Mouse (Mus musculus): ENCODE results near the gene Usb1. TPM values are rescaled to one million over a fixed set of nuclear protein-coding genes. Genes with fewer than 3 reads are reported as not detected.
A peak's percentile ranks its signal among the peaks of the same experiment; 100 is the strongest.

Gene Usb1
- total and polyA plus RNA-seq, 3 experiments: 36.2 to 52.5 TPM; not detected in 1

DNA sequence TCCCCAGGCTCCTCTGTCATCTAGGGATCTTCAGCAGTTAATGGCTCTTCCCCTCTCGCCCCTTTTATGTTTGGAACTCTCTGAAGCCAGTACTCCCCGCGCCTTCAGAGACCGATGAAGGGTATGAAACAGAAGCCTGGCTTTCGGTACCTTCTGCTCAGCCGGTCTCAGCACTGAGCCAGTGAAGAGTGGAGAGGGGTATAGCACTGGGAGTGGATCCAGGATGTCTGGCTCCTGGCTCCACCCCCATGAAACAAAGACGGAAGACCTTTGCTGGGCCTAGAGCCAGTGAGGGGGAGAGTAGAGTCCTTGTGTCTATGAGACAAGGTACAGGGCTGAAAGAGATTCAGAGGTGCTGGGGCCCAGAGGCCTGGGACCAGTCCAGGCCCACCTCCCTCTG, 38.2 kb upstream of the Usb1 start:
- no peak for DNase-seq (ENCODE audit: low read depth, low spot score)
- Histone ChIP-seq H3K36me3 (ENCODE audit: control insufficient read depth in 1 of 2, insufficient read depth in 2 of 2, low read length in 2 of 2) (no peaks in the 10 kb centered on the region), H3K9ac (ENCODE audit: control insufficient read depth, low read depth, low read length, poor library complexity, severe bottlenecking) (no peak overlapping the region), H3K4me3 (ENCODE audit: control insufficient read depth in 1 of 2, insufficient read depth in 1 of 2, low read depth in 2 of 2, low read length in 2 of 2) (no peak overlapping the region), H3K27me3 (ENCODE audit: control insufficient read depth in 1 of 2, insufficient read depth in 2 of 2, low read length in 2 of 2) (peaks cover 3 to 5% of the 10 kb centered on the region in 2 experiments; a peak in 1 of 4 replicates), H3K79me2 (ENCODE audit: control insufficient read depth, insufficient read depth, low read length, poor library complexity) (no peaks in the 10 kb centered on the region), H3K4me1 (ENCODE audit: control insufficient read depth in 1 of 2, insufficient read depth in 2 of 2, low read length in 2 of 2) (peaks cover 0 to 4% of the 10 kb centered on the region in 2 experiments; a peak in 2 of 4 replicates), H3K27ac (ENCODE audit: control insufficient read depth, low read depth, low read length) (no peak overlapping the region), H3K9me3 (replicated peaks; ENCODE audit: insufficient read depth, low read length) (no peaks in the 10 kb centered on the region)
- TF ChIP-seq EP300 (IDR thresholded peaks at IDR 0.05; ENCODE audit: low read depth in 1 of 2, low read length in 2 of 2): no peak

DNA sequence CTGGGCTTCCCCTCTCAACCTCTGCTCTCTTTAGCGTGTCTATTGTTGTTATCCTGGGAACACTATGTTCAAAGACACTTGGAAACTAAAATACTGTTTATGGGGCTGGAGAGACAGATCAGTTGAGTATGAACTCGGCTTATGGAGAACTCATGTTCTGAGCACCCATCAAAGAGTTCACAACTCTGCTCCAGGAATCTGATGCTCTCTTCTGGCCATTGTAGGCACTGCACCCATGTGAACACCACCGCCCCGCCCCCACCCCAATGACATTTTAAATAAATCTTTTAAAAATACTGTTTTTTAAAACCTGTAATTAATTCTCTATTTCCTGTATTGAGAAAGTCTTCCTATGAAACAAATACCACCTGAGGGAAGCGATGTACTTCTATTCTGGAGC, 29.7 kb upstream of the Usb1 start:
- no peak overlapping the region for H3K4me3 ChIP-seq (ENCODE audit: control insufficient read depth in 1 of 2, insufficient read depth in 1 of 2, low read depth in 2 of 2, low read length in 2 of 2)
- H3K27ac ChIP-seq (ENCODE audit: control insufficient read depth, low read depth, low read length): no peak overlapping the region
- TF ChIP-seq ZNF384 (IDR thresholded peaks at IDR 0.05; ENCODE audit: low read depth, low read length): no peak
- TF ChIP-seq EP300 (IDR thresholded peaks at IDR 0.05; ENCODE audit: low read depth in 1 of 2, low read length in 2 of 2): no peak
- no peak for TF ChIP-seq NRF1 (IDR thresholded peaks at IDR 0.05; ENCODE audit: insufficient read depth, low read depth, low read length, poor library complexity, severe bottlenecking)
- TF ChIP-seq CTCF (IDR thresholded peaks at IDR 0.05 in 2 of 3, conservative IDR thresholded peaks at IDR 0.05 in 1 of 3; ENCODE audit: control insufficient read depth in 1 of 3, insufficient read depth in 1 of 3, low read depth in 2 of 3, low read length in 3 of 3, poor library complexity in 1 of 3, severe bottlenecking in 1 of 3): peak; percentile 41 to 55 (median 52); a peak in 5 of 6 replicates
- no peak for TF ChIP-seq NELFE (IDR thresholded peaks at IDR 0.05; ENCODE audit: low read depth, low read length)
- TF ChIP-seq RAD21 (IDR thresholded peaks at IDR 0.05; ENCODE audit: low read depth, low read length): peak; percentile 54
- no peak for TF ChIP-seq GATA1 (IDR thresholded peaks at IDR 0.05; ENCODE audit: low read depth, low read length)
- TF ChIP-seq ZC3H11A (IDR thresholded peaks at IDR 0.05; ENCODE audit: low read depth, low read length): 0 out of 2 replicates have a peak, but pooled peaks have one; percentile 7
- TF ChIP-seq CHD2 (IDR thresholded peaks at IDR 0.05; ENCODE audit: low read length): no peak
- TF ChIP-seq POLR2A (IDR thresholded peaks at IDR 0.05; ENCODE audit: control insufficient read depth in 1 of 2, insufficient read depth in 1 of 2, low read depth in 1 of 2, low read length in 2 of 2, poor library complexity in 1 of 2): no peak
- peak; percentile 44 for TF ChIP-seq SMC3 (IDR thresholded peaks at IDR 0.05; ENCODE audit: low read depth, low read length)
- H3K4me1 ChIP-seq (ENCODE audit: control insufficient read depth in 1 of 2, insufficient read depth in 2 of 2, low read length in 2 of 2): no peaks in the 10 kb centered on the region
- no peaks in the 10 kb centered on the region for H3K79me2 ChIP-seq (ENCODE audit: control insufficient read depth, insufficient read depth, low read length, poor library complexity)
- no peaks in the 10 kb centered on the region for H3K9me3 ChIP-seq (replicated peaks; ENCODE audit: insufficient read depth, low read length)
- DNase-seq (ENCODE audit: low read depth, low spot score): peak; percentile 60
- H3K27me3 ChIP-seq (ENCODE audit: control insufficient read depth in 1 of 2, insufficient read depth in 2 of 2, low read length in 2 of 2): peaks cover 2 to 9% of the 10 kb centered on the region in 2 experiments; a peak in 2 of 4 replicates
- no peak overlapping the region for H3K9ac ChIP-seq (ENCODE audit: control insufficient read depth, low read depth, low read length, poor library complexity, severe bottlenecking)
- H3K36me3 ChIP-seq (ENCODE audit: control insufficient read depth in 1 of 2, insufficient read depth in 2 of 2, low read length in 2 of 2): no peaks in the 10 kb centered on the region

DNA sequence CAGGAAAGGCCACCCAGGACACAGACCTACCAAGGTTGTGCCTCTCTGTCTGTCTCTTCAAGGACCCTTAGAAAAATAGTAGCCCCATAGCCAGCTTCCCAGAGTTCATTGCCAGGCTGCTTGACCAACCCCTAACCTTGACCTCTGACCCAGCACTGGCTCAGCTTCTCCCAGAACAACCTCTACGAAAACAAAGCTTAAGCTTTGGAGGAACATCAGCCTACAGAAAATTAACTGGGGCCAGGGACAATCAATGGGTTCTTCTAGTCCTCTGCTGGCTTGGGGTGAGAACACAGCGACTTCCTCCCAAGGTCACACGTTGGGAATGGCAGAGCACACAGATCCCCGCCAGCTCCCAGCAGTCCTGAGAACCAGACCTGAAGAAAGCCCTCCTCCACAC, 26.6 kb upstream of the Usb1 start:
- Histone ChIP-seq H3K27me3 (ENCODE audit: control insufficient read depth in 1 of 2, insufficient read depth in 2 of 2, low read length in 2 of 2) (peaks cover 2 to 11% of the 10 kb centered on the region in 2 experiments; a peak in 2 of 4 replicates), H3K79me2 (ENCODE audit: control insufficient read depth, insufficient read depth, low read length, poor library complexity) (no peaks in the 10 kb centered on the region), H3K4me1 (ENCODE audit: control insufficient read depth in 1 of 2, insufficient read depth in 2 of 2, low read length in 2 of 2) (no peaks in the 10 kb centered on the region), H3K4me3 (ENCODE audit: control insufficient read depth in 1 of 2, insufficient read depth in 1 of 2, low read depth in 2 of 2, low read length in 2 of 2) (no peak overlapping the region), H3K9ac (ENCODE audit: control insufficient read depth, low read depth, low read length, poor library complexity, severe bottlenecking) (no peak overlapping the region), H3K36me3 (ENCODE audit: control insufficient read depth in 1 of 2, insufficient read depth in 2 of 2, low read length in 2 of 2) (no peaks in the 10 kb centered on the region), H3K27ac (ENCODE audit: control insufficient read depth, low read depth, low read length) (no peak overlapping the region), H3K9me3 (replicated peaks; ENCODE audit: insufficient read depth, low read length) (no peaks in the 10 kb centered on the region)
- no peak for TF ChIP-seq ZNF384 (IDR thresholded peaks at IDR 0.05; ENCODE audit: low read depth, low read length)
- no peak for TF ChIP-seq POLR2A (IDR thresholded peaks at IDR 0.05; ENCODE audit: control insufficient read depth in 1 of 2, insufficient read depth in 1 of 2, low read depth in 1 of 2, low read length in 2 of 2, poor library complexity in 1 of 2)
- no peak for TF ChIP-seq NRF1 (IDR thresholded peaks at IDR 0.05; ENCODE audit: insufficient read depth, low read depth, low read length, poor library complexity, severe bottlenecking)
- TF ChIP-seq SIN3A (IDR thresholded peaks at IDR 0.05; ENCODE audit: low read length): no peak
- no peak for TF ChIP-seq E2F4 (IDR thresholded peaks at IDR 0.05; ENCODE audit: borderline replicate concordance, low read depth, low read length)
- TF ChIP-seq POLR2AphosphoS2 (IDR thresholded peaks at IDR 0.05; ENCODE audit: low read length): no peak
- no peak for TF ChIP-seq BHLHE40 (IDR thresholded peaks at IDR 0.05; ENCODE audit: borderline replicate concordance, low read depth, low read length)
- no peak for TF ChIP-seq MAZ (IDR thresholded peaks at IDR 0.05; ENCODE audit: low read depth, low read length)
- TF ChIP-seq ETS1 (IDR thresholded peaks at IDR 0.05; ENCODE audit: low read depth, low read length): no peak
- no peak for DNase-seq (ENCODE audit: low read depth, low spot score)

Data from MEL (cell line).